Comparison of ENCODE assay signal across 8 mouse cellular contexts in the genomic region with DNA sequence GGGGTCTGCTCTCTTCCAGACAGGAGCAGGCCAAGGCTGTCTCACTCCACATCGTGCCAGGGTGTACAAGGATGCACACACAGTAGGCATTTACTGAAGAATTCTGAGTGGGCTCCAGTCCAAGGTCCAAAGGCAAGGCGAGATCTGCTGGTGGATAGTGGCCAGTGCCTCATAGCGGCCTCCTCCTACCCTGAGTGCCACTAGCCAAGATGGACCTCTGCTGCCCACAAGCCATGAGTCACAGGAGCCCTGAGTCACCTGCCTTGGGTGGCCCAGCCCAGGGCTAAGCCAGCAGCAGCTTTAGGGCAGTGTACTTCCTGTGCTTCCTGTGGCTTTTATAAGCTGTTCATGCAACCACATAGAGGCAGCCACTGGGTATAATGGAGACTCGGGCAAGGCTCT. TPM values are rescaled to one million over a fixed set of nuclear protein-coding genes. Genes with fewer than 3 reads are reported as not detected.
A peak's percentile ranks its signal among the peaks of the same experiment; 100 is the strongest.
DNase-seq lines count a peak whose midpoint lies in the region; ATAC-seq and TF ChIP-seq lines count a peak whose summit lies in the region.

No protein-coding gene starts in this region.

- H3K9ac ChIP-seq in hindbrain, postnatal 0 days (replicated peaks; ENCODE audit: low read length), result no peak overlapping the region; the same call in 1 of the 2 replicates

- no peak for DNase-seq in frontal cortex, postnatal 10 days (ENCODE audit: low spot score in 2 of 2)
- peak; percentile 33 to 49 for DNase-seq in spleen, postnatal 36 days (ENCODE audit: low spot score in 2 of 2)
- no peak for DNase-seq in spleen, adult 18-20 months
- DNase-seq in cerebellum, postnatal 14 days, result peak; percentile 72 to 75
- DNase-seq in hindbrain, postnatal 0 days (ENCODE audit: low spot score), result peak; percentile 7
- DNase-seq in spleen, adult 12 weeks (ENCODE audit: low spot score), result no peak

- no peak for TF ChIP-seq CTCF in hindbrain, postnatal 0 days (IDR thresholded peaks at IDR 0.05; ENCODE audit: low read depth)

- peak overlapping the region; percentile 48; the same call in 1 of the 2 replicates for H3K27ac ChIP-seq in hindbrain, postnatal 0 days

- no peaks in the 10 kb centered on the region for H3K36me3 ChIP-seq in hindbrain, postnatal 0 days (ENCODE audit: insufficient read depth, low read length)

- no peaks in the 10 kb centered on the region for H3K9me3 ChIP-seq in hindbrain, postnatal 0 days (ENCODE audit: low read length)

- H3K4me2 ChIP-seq in hindbrain, postnatal 0 days (ENCODE audit: low read depth, low read length), result peak overlapping the region; percentile 3; the same call in 1 of the 2 replicates

- no peaks in the 10 kb centered on the region for H3K27me3 ChIP-seq in hindbrain, postnatal 0 days (ENCODE audit: insufficient read depth, low read length)

- WGBS in hindbrain, postnatal 0 days, result 36% methylated on average over 4 of the region's 4 CpGs

- H3K4me3 ChIP-seq in hindbrain, postnatal 0 days (ENCODE audit: low read length), result no peak overlapping the region

- peak; percentile 20; the same call in 1 of the 2 replicates for ATAC-seq in frontal cortex, adult (ENCODE audit: low TSS enrichment)
- no peak for ATAC-seq in hindbrain, postnatal 0 days
- ATAC-seq in neutrophil, adult 5-6 weeks (ENCODE audit: extremely low read depth, insufficient number of reproducible peaks, low FRiP score, poor library complexity, severe bottlenecking), result peak; percentile 70

- peaks cover 28% of the 10 kb centered on the region for H3K4me1 ChIP-seq in hindbrain, postnatal 0 days (ENCODE audit: insufficient read depth, low read length)

RNA-seq across cellular contexts. Expression of gene Card19, which starts 2.3 kb away (rescaled TPM):
- 18.4 and 34.8 TPM in 2 replicates for total RNA-seq in hindbrain, postnatal 0 days (2014; rRNA removed)
- polyA plus RNA-seq in hindbrain, postnatal 0 days (2015; fragmentation: Nextera tagmentation; extraction: Ambion mirVana), result 49.6 and 50.8 TPM in 2 replicates
- 105 and 113 TPM in 2 replicates for total RNA-seq in neutrophil, adult 5-6 weeks (2017)

RNA-seq across cellular contexts. Expression of gene Ninj1, which starts 26.2 kb away (rescaled TPM):
- total RNA-seq in hindbrain, postnatal 0 days (2014; rRNA removed), result 44.1 and 54.4 TPM in 2 replicates
- 50.0 and 50.7 TPM in 2 replicates for polyA plus RNA-seq in hindbrain, postnatal 0 days (2015; fragmentation: Nextera tagmentation; extraction: Ambion mirVana)
- total RNA-seq in neutrophil, adult 5-6 weeks (2017), result 64.2 and 88.4 TPM in 2 replicates

RNA-seq across cellular contexts. Expression of gene Susd3, which starts 35.0 kb away (rescaled TPM):
- 2.0 TPM in 1 of 2 replicates, not detected in the other for total RNA-seq in hindbrain, postnatal 0 days (2014; rRNA removed)
- polyA plus RNA-seq in hindbrain, postnatal 0 days (2015; fragmentation: Nextera tagmentation; extraction: Ambion mirVana), result 0.93 and 1.2 TPM in 2 replicates
- total RNA-seq in neutrophil, adult 5-6 weeks (2017), result 49.3 and 51.1 TPM in 2 replicates

Comparison
In these comparisons a context has a peak if more than half of its experiments do, and no peak if none do; other contexts are left out.
1. DNase-seq: peak in spleen, postnatal 36 days (2 of 2), cerebellum, postnatal 14 days (2 of 2) and hindbrain, postnatal 0 days (single experiment); none in frontal cortex, postnatal 10 days (0 of 2), spleen, adult 18-20 months (0 of 2) and spleen, adult 12 weeks (single experiment).
2. RNA of gene Susd3, which starts 35.0 kb away (total RNA-seq): 49.3 to 51.1 TPM in neutrophil, adult 5-6 weeks; 2.0 TPM in hindbrain, postnatal 0 days; every median in the first group is over 10 times any median in the second.